Mouse (Mus musculus): ENCODE data around the gene Nek9. TPM values are rescaled to one million over a fixed set of nuclear protein-coding genes. Genes with fewer than 3 reads are reported as not detected.
A peak's percentile ranks its signal among the peaks of the same experiment; 100 is the strongest.

The Nek9 gene
- polyA plus RNA-seq, 2 experiments from 2014 or later: 12.2 to 12.4 TPM

- no peak for ATAC-seq
Measured at GRCm38 (mm10) chr12:85263190-85263589, 76.0 kb downstream of the Nek9 start.

GRCm38 (mm10) chr12:85262489-85262888, 76.7 kb downstream of the Nek9 start:
- no peak for ATAC-seq

GRCm38 (mm10) chr12:85257008-85257639, 82.0 kb downstream of the Nek9 start:
- peak; percentile 87 for ATAC-seq

- no peak for ATAC-seq
Measured at GRCm38 (mm10) chr12:85256074-85256751, 82.9 kb downstream of the Nek9 start.

GRCm38 (mm10) chr12:85252083-85252482, 87.1 kb downstream of the Nek9 start:
- no peak for ATAC-seq

Other genes with a start within 250 kb of the Nek9 start
- gene Prox2, start 228.6 kb downstream of the Nek9 start, polyA plus RNA-seq (2017; shearing (Covaris generic)): 1 to 10 TPM; 1.4 to 2.7 TPM
- 10 to 100 TPM; 59.2 to 69.7 TPM for gene Dlst, start 228.5 kb downstream of the Nek9 start, polyA plus RNA-seq (2017; shearing (Covaris generic))
- under 1 TPM; 0.73 to 0.83 TPM for gene Rps6kl1, start 188.1 kb downstream of the Nek9 start, polyA plus RNA-seq (2017; shearing (Covaris generic))
- not detected for gene Pgf, start 161.6 kb downstream of the Nek9 start, polyA plus RNA-seq (2017; shearing (Covaris generic))
- gene Eif2b2, start 119.9 kb downstream of the Nek9 start, polyA plus RNA-seq (2017; shearing (Covaris generic)): 10 to 100 TPM; 53.5 to 76.2 TPM
- gene Mlh3, start 68.8 kb downstream of the Nek9 start, polyA plus RNA-seq (2017; shearing (Covaris generic)): 10 to 100 TPM in 1 of 2 experiments, 1 to 10 TPM in 1; 10.0 to 10.4 TPM
- 10 to 100 TPM; 47.4 to 52.5 TPM for gene Acyp1, start 50.9 kb downstream of the Nek9 start, polyA plus RNA-seq (2017; shearing (Covaris generic))
- under 1 TPM; 0.21 to 0.27 TPM for gene Zc2hc1c, start 50.8 kb downstream of the Nek9 start, polyA plus RNA-seq (2017; shearing (Covaris generic))
- 100 to 1,000 TPM; 186 to 204 TPM for gene Tmed10, start 35.5 kb upstream of the Nek9 start, polyA plus RNA-seq (2017; shearing (Covaris generic))
- 1 to 10 TPM; 6.7 to 9.6 TPM for gene Fos, start 134.5 kb upstream of the Nek9 start, polyA plus RNA-seq (2017; shearing (Covaris generic))